Mouse (Mus musculus) inflammation-experienced regulatory T-cells, adult 6 months (primary cell): ENCODE data around the gene Mcoln1. TPM values are rescaled to one million over a fixed set of nuclear protein-coding genes. Genes with fewer than 3 reads are reported as not detected.

Experiments
- ATAC-seq: one replicate; pipeline ENCODE4 v1.8.0; 2017
- polyA plus RNA-seq, 3 experiments: library from polyadenylated mRNA; unstranded; fragments of 100-300 nt; shearing (Covaris generic); gene quantifications; one replicate each; pipeline ENCODE4 v1.2.1; 2017

The Mcoln1 gene
- polyA plus RNA-seq, result 10 to 100 TPM; 15.3 to 26.3 (median 24.0) TPM

DNA sequence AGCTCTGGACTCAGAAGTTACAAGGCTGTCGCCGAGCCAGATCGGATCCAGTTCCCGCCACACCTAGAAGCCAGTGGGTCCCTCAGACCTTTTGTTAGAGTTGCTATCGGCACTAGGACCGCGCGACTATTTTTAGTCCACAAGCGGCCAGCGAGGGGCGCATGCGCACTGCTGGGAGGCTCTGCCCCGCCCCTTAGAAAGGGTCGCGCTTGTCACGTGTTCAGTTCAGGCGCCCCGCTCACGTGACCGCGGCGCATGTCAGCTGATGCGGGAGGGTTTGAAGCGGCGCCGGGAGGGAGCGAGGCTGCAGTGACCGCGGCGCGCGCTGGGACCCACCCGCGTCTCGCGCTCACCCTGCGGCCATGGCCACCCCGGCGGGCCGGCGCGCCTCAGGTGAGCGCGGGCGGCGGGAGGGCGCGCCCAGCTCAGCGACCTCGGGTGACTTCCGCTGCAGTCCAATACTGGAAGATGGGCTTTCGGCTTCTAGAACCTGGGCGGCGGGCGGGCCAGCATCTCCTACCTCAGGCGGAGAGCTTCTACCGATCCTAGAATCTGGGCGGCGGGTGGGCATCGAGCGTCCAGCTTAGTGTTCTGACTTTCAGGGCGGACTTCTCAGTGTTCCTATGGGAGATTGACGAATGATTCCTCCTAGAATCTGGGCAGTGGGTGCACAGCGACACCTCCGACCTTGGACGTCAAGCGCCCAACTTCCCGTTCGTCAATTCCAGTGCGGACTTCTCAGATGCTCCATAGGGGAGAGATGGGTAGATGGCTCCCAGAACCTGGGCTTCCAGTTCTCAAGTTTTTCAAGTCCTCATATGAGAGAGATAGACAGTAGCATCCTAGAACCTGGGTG is at the start of gene Mcoln1:
Gene Mcoln1 (plus strand): TSS at position 223 of the 856 bp plus-strand sequence.
- ATAC-seq, result peak; percentile 86

DNA sequence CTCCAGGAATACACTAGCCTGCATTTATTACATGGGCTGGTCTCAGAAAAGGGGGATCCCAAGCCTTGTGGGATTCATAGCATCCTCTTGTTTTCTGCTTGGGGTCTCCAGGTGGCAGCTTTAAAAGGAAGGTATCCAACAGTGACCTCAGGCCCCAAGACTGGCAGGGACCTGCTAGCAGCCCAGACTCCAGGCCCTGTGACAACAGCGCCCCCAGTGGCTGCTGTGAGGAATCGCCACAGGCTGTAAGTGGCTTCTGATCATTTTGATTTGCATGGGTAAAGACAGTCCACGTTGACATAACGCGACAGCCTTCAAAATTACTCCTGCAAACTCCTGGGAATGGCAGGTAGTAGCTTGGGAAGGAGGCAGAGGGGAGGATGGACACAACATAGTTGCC is 49.6 kb upstream of the Mcoln1 start:
- ATAC-seq, result peak; percentile 68

- no peak for ATAC-seq
Observed at GRCm38 (mm10) chr8:3451992-3452391, 48.3 kb upstream of the Mcoln1 start.

GRCm38 (mm10) chr8:3463248-3463647 is 37.0 kb upstream of the Mcoln1 start:
- no peak for ATAC-seq

GRCm38 (mm10) chr8:3464309-3464708 is 35.9 kb upstream of the Mcoln1 start:
- no peak for ATAC-seq

- ATAC-seq, result peak; percentile 87
Observed at GRCm38 (mm10) chr8:3467006-3467885, 33.0 kb upstream of the Mcoln1 start, which contains the start of gene Pex11g. Gene Pex11g (minus strand): TSS chr8:3467680.

DNA sequence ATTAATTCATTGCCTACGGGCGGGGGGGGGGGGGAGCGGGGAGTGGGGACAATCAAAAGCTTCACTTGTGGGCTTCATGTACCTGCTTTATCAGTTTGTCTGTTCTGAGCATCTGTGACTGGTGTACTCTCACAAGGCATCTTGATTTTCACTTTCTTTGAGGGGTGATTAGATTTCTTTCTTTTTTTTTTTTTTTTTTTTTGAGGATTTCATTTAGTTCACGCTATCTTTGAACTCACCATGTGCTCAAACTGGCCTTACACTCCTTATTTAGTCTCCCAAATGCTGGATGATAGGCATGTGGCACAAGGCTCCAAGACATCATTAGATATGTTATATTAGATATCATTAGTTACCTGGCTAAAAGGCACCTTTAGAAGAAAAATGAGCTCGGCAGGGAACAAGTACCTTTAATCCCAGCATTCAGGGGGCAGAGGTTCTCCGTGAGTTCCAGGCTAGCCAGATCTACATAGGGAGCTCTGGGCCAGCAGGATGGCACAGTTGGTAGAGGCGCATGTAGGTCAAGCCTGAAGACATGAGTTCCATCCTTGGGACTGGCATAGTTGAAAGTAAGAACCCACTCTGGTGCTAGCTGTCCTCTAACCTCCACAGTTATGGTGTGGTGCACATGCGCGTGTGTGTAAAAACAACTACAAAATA is 32.2 kb upstream of the Mcoln1 start:
- no peak for ATAC-seq

DNA sequence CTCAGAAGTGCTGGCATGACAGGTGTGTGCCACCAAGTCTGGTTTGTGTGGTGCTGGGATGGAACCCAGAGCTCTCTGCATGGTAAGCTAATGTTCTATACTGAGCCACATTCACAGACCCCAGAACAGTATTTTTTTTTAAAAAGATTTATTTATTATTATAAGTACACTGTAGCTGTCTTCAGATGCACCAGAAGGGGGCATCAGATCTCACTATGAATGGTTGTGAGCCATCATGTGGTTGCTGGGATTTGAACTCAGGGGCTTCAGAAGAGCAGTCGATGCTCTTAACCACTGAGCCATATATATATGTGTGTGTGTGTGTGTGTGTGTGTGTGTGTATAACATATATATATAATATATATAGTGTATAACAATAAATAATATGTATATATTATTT is 31.4 kb upstream of the Mcoln1 start:
- ATAC-seq, result no peak

- ATAC-seq, result no peak
Observed at GRCm38 (mm10) chr8:3470562-3470961, 29.7 kb upstream of the Mcoln1 start, which contains the start of gene Tex45. Gene Tex45 (plus strand): TSS chr8:3470862.

GRCm38 (mm10) chr8:3475715-3476429 is 24.4 kb upstream of the Mcoln1 start:
- ATAC-seq, result peak; percentile 41

DNA sequence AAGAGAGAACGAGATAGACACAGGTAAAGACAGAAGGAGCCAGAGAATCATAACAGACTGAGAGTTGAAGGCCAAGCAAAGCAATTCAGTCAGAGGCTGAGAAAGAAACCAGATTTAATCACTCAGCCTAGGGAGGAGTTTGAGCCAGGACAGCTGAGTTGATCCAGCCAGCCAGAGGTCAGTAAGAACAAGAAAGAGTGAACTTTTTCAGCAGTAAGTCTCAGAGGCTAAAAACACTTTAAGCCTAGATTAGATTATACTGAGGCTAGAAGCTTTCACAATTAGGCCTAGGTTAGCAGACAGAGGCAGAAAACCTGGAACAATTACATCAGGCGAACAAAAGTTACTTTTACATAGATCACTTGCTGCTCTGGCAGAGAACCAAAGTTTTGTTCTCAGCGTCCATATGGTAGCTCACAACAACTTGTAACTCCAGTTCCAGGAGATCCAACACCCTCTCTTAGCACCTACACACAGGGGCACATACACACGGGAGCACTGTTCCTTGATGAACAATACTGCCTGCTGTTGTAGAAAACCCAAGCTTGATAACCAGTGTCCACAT is 20.0 kb upstream of the Mcoln1 start:
- ATAC-seq, result no peak

DNA sequence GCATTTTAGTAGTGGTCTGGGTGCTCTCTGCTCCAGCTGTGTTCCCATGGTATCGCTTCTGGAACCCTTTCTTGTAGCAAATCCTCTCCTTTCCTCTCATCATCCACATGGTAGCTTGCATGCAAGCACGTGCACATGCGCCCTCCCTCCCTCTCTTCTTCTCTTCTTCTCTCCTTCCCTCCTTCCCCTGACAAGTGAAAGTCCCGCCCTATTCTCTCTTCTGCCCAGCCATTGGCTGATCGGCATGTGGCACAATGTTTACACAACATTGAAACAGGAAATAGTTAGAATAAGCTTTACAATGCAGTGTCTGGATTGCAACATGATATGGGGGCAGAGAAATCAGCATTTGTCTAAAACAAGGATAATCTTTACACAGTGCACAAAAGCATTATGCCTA is 18.7 kb upstream of the Mcoln1 start:
- ATAC-seq, result no peak

GRCm38 (mm10) chr8:3482240-3482740 is 18.0 kb upstream of the Mcoln1 start:
- no peak for ATAC-seq

- no peak for ATAC-seq
Observed at GRCm38 (mm10) chr8:3483546-3483945, 16.7 kb upstream of the Mcoln1 start.

GRCm38 (mm10) chr8:3485192-3485591 is 15.1 kb upstream of the Mcoln1 start:
- ATAC-seq, result no peak

- ATAC-seq, result peak; percentile 71
Observed at GRCm38 (mm10) chr8:3492901-3493844, 7.1 kb upstream of the Mcoln1 start, which contains the start of gene Zfp358. Gene Zfp358 (plus strand): TSS chr8:3493138.

DNA sequence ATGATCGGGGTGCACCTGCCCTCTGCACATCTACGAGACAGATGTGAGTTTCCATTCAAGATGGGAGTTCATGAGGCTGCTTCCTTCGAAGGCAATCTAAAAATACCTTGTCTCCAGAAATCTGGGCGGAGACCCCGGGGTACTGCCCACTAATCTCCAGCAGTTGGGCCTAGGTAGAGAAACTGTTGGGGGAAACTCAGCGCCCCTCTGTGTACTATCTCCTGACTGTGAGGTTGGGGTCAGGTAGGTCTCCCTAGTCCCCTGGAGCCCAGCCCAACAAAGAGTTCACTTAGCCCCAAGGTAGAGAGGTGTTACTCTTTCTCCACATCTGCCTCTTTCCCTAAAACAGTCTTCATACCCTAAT is 6.4 kb upstream of the Mcoln1 start:
- ATAC-seq, result no peak

GRCm38 (mm10) chr8:3495578-3496427 is 4.5 kb upstream of the Mcoln1 start:
- no peak for ATAC-seq

GRCm38 (mm10) chr8:3496428-3496748 is 3.9 kb upstream of the Mcoln1 start:
- ATAC-seq, result no peak

DNA sequence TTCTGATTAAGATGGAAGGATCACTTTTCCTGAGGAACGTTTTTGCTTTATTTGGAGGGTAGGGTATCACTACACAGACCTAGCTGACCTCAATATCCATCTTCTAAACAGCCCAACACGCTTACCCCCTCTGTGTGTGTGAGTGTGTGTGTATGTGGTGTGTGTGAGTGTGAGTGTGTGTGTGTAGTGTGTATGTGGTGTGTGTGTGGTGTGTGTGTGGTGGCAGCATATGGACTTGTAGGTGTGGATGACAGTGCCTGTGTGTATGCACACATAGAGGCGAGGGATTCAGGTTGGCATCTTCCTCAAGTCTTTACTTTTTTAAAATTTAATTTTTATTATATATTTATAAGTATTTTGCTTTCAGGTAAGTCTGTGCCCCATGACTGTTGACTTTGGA is 1.7 kb upstream of the Mcoln1 start:
- no peak for ATAC-seq
